Mouse (Mus musculus): Measurements from ENCODE around the gene Myzap. TPM values are rescaled to one million over a fixed set of nuclear protein-coding genes. Genes with fewer than 3 reads are reported as not detected.

Myzap gene
- polyA plus RNA-seq, 1 experiment from 2014 or later, result 5.1 TPM

DNA sequence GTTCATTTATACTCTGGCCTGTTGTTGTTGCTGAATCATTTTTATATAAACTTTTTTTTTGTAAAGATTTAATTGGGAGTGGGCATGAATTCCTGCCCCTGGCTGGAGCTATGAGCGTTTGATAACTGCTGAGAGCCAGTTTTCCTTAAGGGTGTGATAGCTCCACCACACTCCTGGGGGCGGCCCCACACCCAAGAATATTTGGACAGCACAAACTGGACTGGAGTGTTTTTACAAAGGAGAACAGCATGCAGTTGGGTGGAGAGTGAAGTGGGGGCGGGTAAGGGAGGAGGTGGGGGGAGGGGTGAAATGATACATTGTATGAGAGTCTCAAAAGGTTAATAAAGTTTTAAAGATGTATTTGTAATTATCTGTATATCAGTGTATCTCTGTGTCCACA lies 24.8 kb downstream of the Myzap start:
- no peak for DNase-seq (ENCODE audit: low spot score)
- Histone ChIP-seq H3K4me3 (no peak overlapping the region), H3K27me3 (ENCODE audit: low read depth, poor library complexity, severe bottlenecking) (no peaks in the 10 kb centered on the region), H3K36me3 (no peaks in the 10 kb centered on the region), H3K4me1 (peaks cover 17% of the 10 kb centered on the region), H3K9me3 (replicated peaks) (no peaks in the 10 kb centered on the region), H3K27ac (replicated peaks) (no peak overlapping the region)
- 83% methylated on average over 3 of the region's 3 CpGs for WGBS

DNA sequence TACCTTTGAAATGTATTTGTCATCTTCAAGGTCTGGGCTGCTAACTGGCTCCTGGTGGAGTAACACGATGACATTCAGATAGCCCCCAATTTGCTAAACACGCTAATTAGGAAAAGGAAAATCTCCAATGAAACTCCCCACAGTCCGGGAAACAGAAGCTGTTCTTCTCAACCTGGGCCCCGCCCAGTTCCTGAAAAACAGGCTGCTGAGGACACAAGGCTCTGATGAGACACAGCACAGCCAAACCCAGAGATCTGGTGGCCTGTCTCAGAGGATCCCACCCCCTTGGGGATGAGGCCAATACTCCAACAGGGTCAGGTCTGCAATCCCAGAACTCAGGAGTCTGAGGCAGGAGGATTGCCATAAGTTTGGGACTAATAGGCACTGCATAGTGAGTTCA lies 25.4 kb downstream of the Myzap start:
- WGBS, result 67% methylated on average over 4 of the region's 4 CpGs
- no peaks in the 10 kb centered on the region for H3K36me3 ChIP-seq
- no peaks in the 10 kb centered on the region for H3K27me3 ChIP-seq (ENCODE audit: low read depth, poor library complexity, severe bottlenecking)
- H3K27ac ChIP-seq (replicated peaks), result no peak overlapping the region
- no peak overlapping the region for H3K4me3 ChIP-seq
- H3K9me3 ChIP-seq (replicated peaks), result no peaks in the 10 kb centered on the region
- DNase-seq (ENCODE audit: low spot score), result no peak
- peaks cover 17% of the 10 kb centered on the region for H3K4me1 ChIP-seq

DNA sequence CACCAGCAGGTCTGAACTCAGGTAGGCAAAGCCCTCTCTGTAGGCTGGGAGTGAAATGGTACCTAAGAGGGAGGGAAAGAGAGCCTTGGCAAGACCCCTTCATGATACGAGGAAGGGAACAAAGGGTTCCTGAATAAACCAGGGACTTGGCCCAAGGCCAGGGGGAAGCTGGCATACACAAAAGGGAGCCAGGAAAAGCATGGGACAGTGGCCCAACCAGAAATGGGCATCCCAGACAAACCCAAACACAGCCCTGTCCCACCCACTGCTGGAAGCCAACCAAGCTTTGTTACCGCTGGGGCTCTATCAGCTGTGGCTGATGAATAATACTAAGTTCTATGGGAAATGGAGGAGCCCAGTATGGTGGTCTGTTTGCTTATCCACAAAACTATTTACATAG lies 34.4 kb downstream of the Myzap start:
- no peaks in the 10 kb centered on the region for H3K36me3 ChIP-seq
- H3K27me3 ChIP-seq (ENCODE audit: low read depth, poor library complexity, severe bottlenecking), result no peaks in the 10 kb centered on the region
- DNase-seq (ENCODE audit: low spot score), result no peak
- peaks cover 2% of the 10 kb centered on the region; the same call in 1 of the 2 replicates for H3K4me1 ChIP-seq
- no peaks in the 10 kb centered on the region for H3K9me3 ChIP-seq (replicated peaks)
- WGBS, result 91% methylated on average over 2 of the region's 2 CpGs
- no peak overlapping the region for H3K4me3 ChIP-seq
- H3K27ac ChIP-seq (replicated peaks), result no peak overlapping the region

DNA sequence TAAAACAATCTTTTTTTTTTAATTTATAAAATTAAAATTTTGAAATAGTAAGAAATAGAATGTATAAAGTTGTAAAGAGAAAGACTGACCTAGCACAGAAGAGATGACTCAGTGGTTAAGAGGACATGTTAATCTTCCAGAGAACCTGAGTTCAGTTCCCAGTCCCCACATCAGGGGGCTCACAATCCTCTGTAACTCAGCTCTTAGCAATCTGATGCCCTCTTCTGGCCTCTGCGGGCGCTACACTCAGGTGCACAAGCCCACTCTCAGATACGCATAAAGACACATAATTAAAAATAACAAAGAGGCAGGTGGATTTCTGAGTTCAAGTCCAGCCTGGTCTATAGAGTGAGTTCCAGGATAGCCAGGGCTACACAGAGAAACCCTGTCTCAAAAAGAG lies 38.2 kb downstream of the Myzap start:
- Histone ChIP-seq H3K27me3 (ENCODE audit: low read depth, poor library complexity, severe bottlenecking) (no peaks in the 10 kb centered on the region), H3K9me3 (replicated peaks) (no peaks in the 10 kb centered on the region), H3K4me1 (peaks cover 2% of the 10 kb centered on the region; the same call in 1 of the 2 replicates), H3K36me3 (no peaks in the 10 kb centered on the region), H3K27ac (replicated peaks) (no peak overlapping the region), H3K4me3 (no peak overlapping the region)
- 97% methylated on average over 3 of the region's 3 CpGs for WGBS
- DNase-seq (ENCODE audit: low spot score), result no peak

DNA sequence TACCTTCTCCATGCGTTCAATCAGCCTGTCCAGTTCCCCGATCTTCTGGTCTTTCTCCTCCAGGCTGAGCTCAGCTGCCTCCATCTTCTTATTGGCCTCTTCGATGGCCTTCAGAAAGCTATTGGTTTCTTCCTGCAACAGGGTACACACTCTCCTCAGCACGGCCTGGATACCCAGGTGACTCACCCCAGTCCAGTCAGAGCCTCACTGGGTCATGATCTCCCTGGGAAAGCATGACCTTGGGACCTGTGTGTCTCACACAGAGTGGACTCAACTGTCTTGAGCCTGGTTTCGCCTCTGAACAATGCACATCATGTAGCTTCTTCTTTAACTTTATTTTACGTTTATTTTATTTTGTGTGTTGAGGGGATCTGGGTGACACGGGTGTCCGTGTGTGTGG lies 42.0 kb downstream of the Myzap start:
- H3K36me3 ChIP-seq, result no peaks in the 10 kb centered on the region

DNA sequence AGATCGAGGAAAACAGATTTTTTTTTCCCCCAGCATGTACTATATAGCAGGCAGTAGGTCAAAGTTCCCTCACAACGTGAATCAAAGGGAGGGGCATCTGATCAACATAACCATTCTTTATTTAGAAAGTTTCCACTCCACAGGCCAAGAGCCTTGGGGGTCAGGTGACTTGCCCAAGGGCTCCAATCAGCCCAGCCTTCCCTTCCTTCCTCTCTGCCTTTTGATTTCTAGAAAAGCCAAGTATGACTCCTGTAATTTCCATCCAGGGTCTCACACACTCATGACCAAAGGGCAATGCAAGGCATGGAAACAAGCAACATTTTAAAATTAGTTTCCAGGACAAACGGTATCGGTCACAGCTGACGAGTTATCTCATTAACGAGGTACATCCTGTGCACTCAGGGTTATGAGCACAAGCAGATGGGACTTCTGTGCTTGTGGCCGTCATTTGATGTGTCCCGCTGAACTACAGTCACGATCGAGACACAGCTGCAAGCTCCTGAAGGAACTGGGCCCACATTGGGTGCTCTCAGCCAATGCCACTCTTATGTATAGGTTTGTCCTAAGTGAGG lies 44.4 kb downstream of the Myzap start:
- Histone ChIP-seq H3K9me3 (replicated peaks) (no peaks in the 10 kb centered on the region), H3K36me3 (no peaks in the 10 kb centered on the region), H3K4me3 (no peak overlapping the region), H3K27ac (replicated peaks) (no peak overlapping the region), H3K4me1 (no peaks in the 10 kb centered on the region), H3K27me3 (ENCODE audit: low read depth, poor library complexity, severe bottlenecking) (no peaks in the 10 kb centered on the region)
- 90% methylated on average over 10 of the region's 10 CpGs for WGBS
- DNase-seq (ENCODE audit: low spot score), result no peak

More for the DNA sequence above, 42.0 kb downstream of the Myzap start:
- H3K27me3 ChIP-seq (ENCODE audit: low read depth, poor library complexity, severe bottlenecking), result no peaks in the 10 kb centered on the region
- WGBS, result 91% methylated on average over 8 of the region's 8 CpGs
- H3K9me3 ChIP-seq (replicated peaks), result no peaks in the 10 kb centered on the region
- no peak overlapping the region for H3K27ac ChIP-seq (replicated peaks)
- H3K4me1 ChIP-seq, result no peaks in the 10 kb centered on the region
- DNase-seq (ENCODE audit: low spot score), result no peak
- H3K4me3 ChIP-seq, result no peak overlapping the region

DNA sequence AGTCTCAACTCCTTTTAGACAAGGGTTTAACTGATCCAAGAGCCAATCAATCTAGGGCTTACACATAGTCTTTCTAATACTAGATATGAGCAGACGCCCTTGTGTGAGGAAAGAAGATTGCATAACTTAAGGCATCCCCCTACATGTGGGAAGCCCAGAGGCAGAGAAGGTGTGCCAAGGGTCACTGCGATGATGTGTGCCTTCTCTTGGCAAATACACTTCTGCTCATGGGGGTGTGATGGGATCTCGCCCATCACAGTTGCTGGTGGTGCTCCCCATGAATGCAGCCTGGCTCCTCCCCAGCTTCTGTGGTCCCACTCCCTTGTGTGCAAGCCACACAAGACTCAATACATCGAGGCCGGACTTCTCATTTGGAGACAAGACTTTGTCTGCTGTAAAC lies 47.3 kb downstream of the Myzap start:
- DNase-seq (ENCODE audit: low spot score), result no peak
- 86% methylated on average over 5 of the region's 5 CpGs for WGBS

DNA sequence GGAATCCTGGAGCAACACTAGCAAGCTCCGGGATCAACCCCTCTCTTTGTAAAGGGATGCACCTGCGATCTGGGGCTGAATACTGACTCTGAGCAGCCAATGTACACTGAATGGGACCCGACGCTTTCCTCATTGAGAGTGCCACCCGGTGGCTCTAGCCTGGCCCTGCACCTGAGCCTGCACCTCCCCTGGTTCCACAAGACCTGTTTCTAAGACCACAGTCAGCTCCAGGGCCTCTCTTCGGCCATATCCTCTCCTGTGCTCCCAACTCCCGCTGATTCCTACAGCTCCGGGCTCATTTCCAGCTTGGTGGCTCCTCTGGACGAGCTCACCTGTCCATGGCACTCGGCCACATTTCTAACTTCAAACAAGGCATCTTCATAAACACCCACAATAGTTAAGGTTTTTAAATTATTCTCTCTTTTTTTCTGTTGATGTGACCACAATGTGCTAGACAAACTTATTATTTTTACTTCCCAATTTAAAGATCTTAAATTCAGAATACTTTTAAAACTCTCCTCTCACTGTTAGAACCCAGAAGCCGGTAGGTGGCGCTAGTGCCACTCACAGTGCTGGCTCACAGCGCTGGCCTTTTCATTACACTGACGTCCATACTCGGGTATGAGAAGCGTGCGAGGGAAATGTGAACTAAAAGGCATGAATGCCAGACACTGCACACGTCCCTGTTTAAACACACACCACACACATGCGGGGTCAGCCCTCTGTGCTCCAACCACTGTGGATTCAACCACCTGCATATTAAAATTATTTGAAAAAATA lies 48.5 kb downstream of the Myzap start:
- Histone ChIP-seq H3K4me1 (no peaks in the 10 kb centered on the region), H3K27ac (replicated peaks) (no peak overlapping the region), H3K27me3 (ENCODE audit: low read depth, poor library complexity, severe bottlenecking) (no peaks in the 10 kb centered on the region), H3K4me3 (no peak overlapping the region), H3K9me3 (replicated peaks) (no peaks in the 10 kb centered on the region), H3K36me3 (no peaks in the 10 kb centered on the region)
- peak; percentile 79 for DNase-seq (ENCODE audit: low spot score)
- WGBS, result 22% methylated on average over 19 of the region's 19 CpGs

More for the DNA sequence above, 47.3 kb downstream of the Myzap start:
- Histone ChIP-seq H3K36me3 (no peaks in the 10 kb centered on the region), H3K4me1 (no peaks in the 10 kb centered on the region), H3K27ac (replicated peaks) (no peak overlapping the region), H3K4me3 (no peak overlapping the region), H3K27me3 (ENCODE audit: low read depth, poor library complexity, severe bottlenecking) (no peaks in the 10 kb centered on the region), H3K9me3 (replicated peaks) (no peaks in the 10 kb centered on the region)

DNA sequence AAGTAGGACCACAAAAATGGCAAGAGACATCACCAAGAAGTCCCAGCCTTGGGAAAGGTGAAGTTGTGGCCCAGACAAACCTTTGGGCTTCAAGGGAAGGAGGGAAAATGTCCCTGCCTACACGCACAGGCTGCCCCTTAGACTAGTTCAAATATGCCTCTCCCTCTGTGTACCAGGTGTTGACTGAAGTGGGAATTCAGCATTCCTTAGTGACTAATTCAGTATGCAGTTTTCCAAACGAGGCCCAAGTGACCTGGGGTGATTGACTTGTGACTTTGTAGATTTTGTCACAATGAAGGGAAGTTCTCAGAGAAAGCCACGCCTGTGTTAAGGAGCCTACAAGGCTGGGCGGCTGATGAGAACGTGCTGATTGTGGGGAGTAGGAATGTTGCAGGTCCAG lies 49.9 kb downstream of the Myzap start:
- no peaks in the 10 kb centered on the region for H3K4me1 ChIP-seq
- H3K27me3 ChIP-seq (ENCODE audit: low read depth, poor library complexity, severe bottlenecking), result no peaks in the 10 kb centered on the region
- H3K27ac ChIP-seq (replicated peaks), result no peak overlapping the region
- no peaks in the 10 kb centered on the region for H3K9me3 ChIP-seq (replicated peaks)
- H3K36me3 ChIP-seq, result no peaks in the 10 kb centered on the region
- no peak for DNase-seq (ENCODE audit: low spot score)
- WGBS, result 74% methylated on average over 5 of the region's 5 CpGs
- H3K4me3 ChIP-seq, result no peak overlapping the region

DNA sequence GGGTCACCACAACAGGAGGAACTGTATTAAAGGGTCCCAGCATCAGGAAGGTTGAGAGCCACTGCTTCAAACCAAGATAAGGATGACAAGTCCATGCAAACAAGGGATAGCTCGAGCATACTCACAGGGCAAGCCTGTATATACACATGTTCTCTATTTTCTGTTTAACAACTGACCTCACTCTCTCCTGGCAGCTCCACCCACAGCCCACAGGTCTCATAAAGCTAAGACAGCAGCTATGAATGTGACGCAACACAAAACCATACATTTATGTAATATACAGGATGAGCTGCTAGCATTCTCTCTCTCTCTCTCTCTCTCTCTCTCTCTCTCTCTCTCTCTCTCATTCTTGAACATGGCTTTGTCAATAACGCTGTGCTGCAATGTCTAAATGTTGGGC lies 51.4 kb downstream of the Myzap start:
- H3K36me3 ChIP-seq, result no peaks in the 10 kb centered on the region
- no peak overlapping the region for H3K4me3 ChIP-seq
- 79% methylated on average over 3 of the region's 3 CpGs for WGBS
- no peaks in the 10 kb centered on the region for H3K9me3 ChIP-seq (replicated peaks)
- H3K4me1 ChIP-seq, result no peaks in the 10 kb centered on the region
- no peaks in the 10 kb centered on the region for H3K27me3 ChIP-seq (ENCODE audit: low read depth, poor library complexity, severe bottlenecking)
- DNase-seq (ENCODE audit: low spot score), result no peak
- H3K27ac ChIP-seq (replicated peaks), result no peak overlapping the region

DNA sequence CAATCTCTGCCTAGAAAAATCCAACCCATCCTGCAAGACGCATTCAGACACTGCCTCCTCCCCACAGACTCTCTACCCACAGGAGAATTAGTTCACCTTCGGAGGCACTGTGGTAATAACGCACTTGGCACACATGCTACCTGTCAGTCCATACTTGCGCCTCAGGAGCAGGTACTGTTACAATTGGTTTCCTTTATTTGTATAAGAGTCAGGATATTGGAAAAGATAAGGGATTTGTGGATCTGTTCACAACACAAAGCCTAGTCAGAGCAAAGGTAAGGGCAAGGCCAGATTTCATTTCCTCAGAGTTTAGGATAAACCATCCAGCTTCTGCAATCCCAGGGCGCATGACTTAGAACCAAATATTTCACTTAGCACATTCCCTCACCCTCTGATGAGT lies 56.4 kb downstream of the Myzap start:
- H3K36me3 ChIP-seq, result no peaks in the 10 kb centered on the region
- no peaks in the 10 kb centered on the region for H3K27me3 ChIP-seq (ENCODE audit: low read depth, poor library complexity, severe bottlenecking)
- 94% methylated on average over 5 of the region's 5 CpGs for WGBS
- no peaks in the 10 kb centered on the region for H3K4me1 ChIP-seq
- DNase-seq (ENCODE audit: low spot score), result no peak
- no peak overlapping the region for H3K27ac ChIP-seq (replicated peaks)
- H3K9me3 ChIP-seq (replicated peaks), result no peaks in the 10 kb centered on the region
- no peak overlapping the region for H3K4me3 ChIP-seq

DNA sequence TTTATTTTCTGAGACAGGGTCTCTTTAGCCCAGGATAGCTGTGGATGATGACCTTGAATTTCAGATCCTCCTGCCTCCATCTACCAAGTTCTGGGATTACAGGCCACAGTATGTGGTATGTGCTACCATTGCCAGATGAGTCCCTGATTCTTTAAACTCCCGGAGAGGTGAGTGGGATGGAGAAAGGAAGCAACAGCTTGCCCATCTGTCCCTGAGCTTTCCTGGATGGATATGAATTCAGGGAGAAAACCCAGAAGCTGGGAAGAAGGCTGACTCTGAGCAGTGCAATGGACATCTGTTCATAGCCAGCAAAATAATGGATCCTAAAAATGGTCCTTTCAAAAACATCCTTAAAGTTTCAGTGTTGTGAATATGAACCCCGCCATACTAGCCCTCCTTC lies 57.1 kb downstream of the Myzap start:
- Histone ChIP-seq H3K36me3 (no peaks in the 10 kb centered on the region), H3K27ac (replicated peaks) (no peak overlapping the region), H3K27me3 (ENCODE audit: low read depth, poor library complexity, severe bottlenecking) (no peaks in the 10 kb centered on the region), H3K4me3 (no peak overlapping the region), H3K4me1 (no peaks in the 10 kb centered on the region), H3K9me3 (replicated peaks) (no peaks in the 10 kb centered on the region; the same call in 1 of the 2 replicates)
- WGBS, result 88% methylated on average over 2 of the region's 2 CpGs
- DNase-seq (ENCODE audit: low spot score), result no peak

DNA sequence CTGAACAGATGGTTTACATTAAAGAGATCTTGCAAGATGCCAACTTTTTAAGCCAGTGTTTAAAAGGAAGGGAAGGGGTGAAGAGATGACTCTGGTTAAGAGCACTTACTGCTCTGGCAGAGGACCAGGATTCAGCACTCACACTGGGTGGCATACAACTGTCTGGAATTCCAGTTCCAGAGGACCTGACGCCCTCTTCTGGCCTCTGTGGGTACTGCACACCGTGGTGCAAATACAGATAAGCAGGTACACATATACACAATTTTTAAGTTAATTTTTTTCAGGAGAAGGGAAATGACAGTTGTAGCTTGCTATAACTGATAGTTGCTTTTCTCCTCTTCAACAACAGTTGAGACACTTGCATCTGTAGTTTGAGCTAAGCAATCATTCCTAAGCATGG lies 62.2 kb downstream of the Myzap start:
- H3K4me1 ChIP-seq, result no peaks in the 10 kb centered on the region
- WGBS, result 71% methylated on average over 2 of the region's 2 CpGs
- H3K27ac ChIP-seq (replicated peaks), result no peak overlapping the region
- no peak overlapping the region for H3K4me3 ChIP-seq
- H3K36me3 ChIP-seq, result no peaks in the 10 kb centered on the region
- no peak for DNase-seq (ENCODE audit: low spot score)
- no peaks in the 10 kb centered on the region for H3K27me3 ChIP-seq (ENCODE audit: low read depth, poor library complexity, severe bottlenecking)
- no peaks in the 10 kb centered on the region; the same call in 1 of the 2 replicates for H3K9me3 ChIP-seq (replicated peaks)

Measured in midbrain, embryonic 10.5 days (tissue).